Mouse (Mus musculus) embryonic fibroblast, embryonic 13.5 days (primary cell): Measurements from ENCODE around the gene Atf6b.

Experiments used
- CTCF ChIP-seq: IDR thresholded peaks from 2 replicates; pipeline ENCODE4 v1.5.1; 2011; ENCODE audit warnings: mild to moderate bottlenecking, control low read depth, low read length, moderate library complexity, borderline replicate concordance; ENCODE audit not compliant: insufficient read depth
- POLR2A ChIP-seq: IDR thresholded peaks from 2 replicates; pipeline ENCODE4 v1.6.1; 2011; ENCODE audit warnings: low read depth, mild to moderate bottlenecking, control low read depth, low read length, moderate library complexity

GRCm38 (mm10) chr17:34676671-34677070 lies 29.7 kb downstream of the Atf6b start:
- TF ChIP-seq CTCF (no peak), POLR2A (no peak)
